Mouse (Mus musculus): ENCODE measurements around the gene Bnip1. TPM values are rescaled to one million over a fixed set of nuclear protein-coding genes. Genes with fewer than 3 reads are reported as not detected.

Bnip1 gene
- polyA plus RNA-seq, 1 experiment from 2014 or later, result 49.6 TPM

Other genes with a start within 250 kb of the Bnip1 start
- 114 and 118 TPM in 2 replicates for gene Ergic1, start 219.6 kb upstream of the Bnip1 start, polyA plus RNA-seq (2015; fragmentation: Nextera tagmentation; extraction: Ambion mirVana)
- 28.4 and 33.3 TPM in 2 replicates for gene Dusp1, start 218.9 kb upstream of the Bnip1 start, polyA plus RNA-seq (2015; fragmentation: Nextera tagmentation; extraction: Ambion mirVana)
- 255 and 256 TPM in 2 replicates for gene Atp6v0e, start 117.8 kb upstream of the Bnip1 start, polyA plus RNA-seq (2015; fragmentation: Nextera tagmentation; extraction: Ambion mirVana)
- 7.5 and 9.3 TPM in 2 replicates for gene Crebrf, start 65.4 kb upstream of the Bnip1 start, polyA plus RNA-seq (2015; fragmentation: Nextera tagmentation; extraction: Ambion mirVana)
- gene Nkx2-5, start 63.9 kb downstream of the Bnip1 start, polyA plus RNA-seq (2015; fragmentation: Nextera tagmentation; extraction: Ambion mirVana), result 8.8 and 11.4 TPM in 2 replicates
- gene Kifc5b, start 136.0 kb downstream of the Bnip1 start, polyA plus RNA-seq (2015; fragmentation: Nextera tagmentation; extraction: Ambion mirVana), result 6.5 and 7.4 TPM in 2 replicates
- gene Phf1, start 152.0 kb downstream of the Bnip1 start, polyA plus RNA-seq (2015; fragmentation: Nextera tagmentation; extraction: Ambion mirVana), result 13.6 and 17.4 TPM in 2 replicates
- gene Cuta, start 158.5 kb downstream of the Bnip1 start, polyA plus RNA-seq (2015; fragmentation: Nextera tagmentation; extraction: Ambion mirVana), result 172 and 180 TPM in 2 replicates
- gene Syngap1, start 160.2 kb downstream of the Bnip1 start, polyA plus RNA-seq (2015; fragmentation: Nextera tagmentation; extraction: Ambion mirVana), result 2.2 and 3.2 TPM in 2 replicates
- 13.8 and 15.6 TPM in 2 replicates for gene Zbtb9, start 192.1 kb downstream of the Bnip1 start, polyA plus RNA-seq (2015; fragmentation: Nextera tagmentation; extraction: Ambion mirVana)
- 5.6 and 7.3 TPM in 2 replicates for gene Bak1, start 247.9 kb downstream of the Bnip1 start, polyA plus RNA-seq (2015; fragmentation: Nextera tagmentation; extraction: Ambion mirVana)